Mouse (Mus musculus) brain, embryonic 18.5 days (tissue): Measurements from ENCODE around the gene Cacng7.
A peak's percentile ranks its signal among the peaks of the same experiment; 100 is the strongest.
"Not testable (repeated sequence)": the region's sequence is repeated elsewhere in the genome, so short reads cannot be mapped to it uniquely, and the experiment has no call there.

ENCODE experiments used
- DNase-seq: peaks from one replicate; pipeline ENCODE4 v3.0.0-alpha.2; 2012; ENCODE audit warnings: low read depth, low spot score

The Cacng7 gene

DNA sequence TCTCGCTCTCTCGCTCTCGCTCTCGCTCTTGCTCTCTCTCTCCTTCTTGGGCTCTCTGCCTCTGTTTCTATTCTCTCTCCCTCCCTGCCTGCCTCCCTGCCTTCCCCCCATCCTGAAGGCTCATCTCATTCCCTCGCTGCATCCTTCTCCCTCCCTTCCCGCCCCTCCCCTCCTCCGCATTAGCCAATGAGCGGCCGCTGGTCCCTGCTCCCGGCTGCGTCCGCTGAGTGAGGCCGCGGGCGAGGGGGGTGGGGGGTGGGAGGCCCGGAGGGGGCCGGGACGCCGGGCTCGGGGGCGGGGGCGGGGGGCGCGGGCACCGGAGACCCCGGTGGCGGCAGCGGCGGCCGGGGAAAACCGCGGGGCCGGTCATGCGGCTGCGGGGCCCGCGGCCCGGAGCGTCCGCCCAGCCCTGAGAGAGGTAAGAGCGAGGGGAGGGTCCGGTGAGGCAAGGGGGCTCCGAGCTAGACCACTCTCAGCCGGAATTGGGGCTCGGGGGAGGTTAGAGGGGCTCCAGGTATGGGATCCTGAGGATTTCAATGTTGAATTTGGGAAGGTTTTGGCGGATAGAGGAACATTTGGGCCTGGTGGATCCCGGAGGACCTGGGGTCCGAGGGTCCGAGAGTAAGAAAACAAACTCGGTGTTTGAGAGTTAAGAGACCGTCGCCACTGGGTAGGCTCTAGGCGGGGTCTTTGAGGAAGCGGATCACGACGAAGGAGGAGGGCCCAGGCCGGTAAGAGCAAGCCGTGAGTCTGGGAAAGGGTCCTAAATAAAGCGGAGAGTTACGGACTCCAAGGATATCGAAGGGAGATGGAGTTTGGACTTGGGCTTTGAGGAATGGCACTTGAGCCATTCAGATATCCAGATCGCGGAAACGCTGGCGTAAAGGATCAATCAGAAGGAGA is at the start of gene Cacng7:
TSS of gene Cacng7 (plus strand) at position 337 of the 903 bp plus-strand sequence.
- peak; percentile 68 for DNase-seq

DNA sequence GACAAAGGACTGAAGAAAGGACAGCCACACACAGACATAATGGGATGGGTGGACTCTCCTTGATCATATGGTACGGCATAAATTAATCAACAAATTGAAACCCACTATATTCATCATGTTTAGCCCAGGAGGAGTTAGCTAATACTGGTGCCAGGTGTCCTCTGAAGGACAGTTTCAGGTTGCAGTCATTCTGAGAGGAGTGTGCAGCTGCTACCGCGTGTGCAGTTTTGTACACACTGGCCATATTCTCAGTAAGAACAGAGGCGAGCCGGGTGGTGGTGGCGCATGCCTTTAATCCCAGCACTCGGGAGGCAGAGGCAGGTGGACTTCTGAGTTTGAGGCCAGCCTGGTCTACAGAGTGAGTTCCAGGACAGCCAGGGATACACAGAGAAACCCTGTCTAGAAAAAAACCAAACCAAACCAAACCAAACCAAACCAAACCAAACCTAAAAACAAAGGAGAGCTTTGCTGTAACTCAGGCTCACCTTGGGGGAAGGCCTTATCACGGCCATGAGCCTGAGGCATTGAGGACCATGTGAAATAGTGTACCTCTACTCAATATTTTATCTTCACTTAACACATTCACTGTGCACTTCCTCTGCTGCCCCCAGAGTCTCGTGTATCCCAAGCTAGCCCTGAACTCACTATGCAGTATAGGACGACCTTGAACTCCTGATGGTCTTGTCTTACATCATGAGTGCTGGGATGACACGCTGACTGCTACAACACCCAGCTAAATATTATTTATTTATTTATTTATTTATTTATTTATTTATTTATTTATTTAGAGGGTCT is 49.5 kb upstream of the Cacng7 start:
- no peak for DNase-seq

DNA sequence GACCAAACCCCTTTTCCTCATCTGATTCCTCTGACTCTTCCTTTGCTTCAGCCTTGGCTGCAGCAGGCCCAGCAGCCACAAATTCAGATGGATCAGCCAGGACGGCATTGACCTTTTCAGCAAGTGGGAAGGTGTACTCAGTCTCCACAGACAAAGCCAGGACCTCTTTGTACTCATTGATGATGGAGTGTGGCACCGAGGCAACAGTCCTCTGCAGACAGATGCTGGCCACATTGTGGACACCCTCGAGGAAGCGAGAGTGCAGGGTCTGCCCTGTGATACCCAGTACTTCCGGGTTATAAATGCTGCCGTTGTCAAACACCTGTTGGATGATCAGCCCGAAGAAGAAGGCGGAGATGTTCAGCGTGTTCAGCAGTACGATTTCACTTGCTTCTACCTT is 48.2 kb upstream of the Cacng7 start:
- no peak for DNase-seq

DNA sequence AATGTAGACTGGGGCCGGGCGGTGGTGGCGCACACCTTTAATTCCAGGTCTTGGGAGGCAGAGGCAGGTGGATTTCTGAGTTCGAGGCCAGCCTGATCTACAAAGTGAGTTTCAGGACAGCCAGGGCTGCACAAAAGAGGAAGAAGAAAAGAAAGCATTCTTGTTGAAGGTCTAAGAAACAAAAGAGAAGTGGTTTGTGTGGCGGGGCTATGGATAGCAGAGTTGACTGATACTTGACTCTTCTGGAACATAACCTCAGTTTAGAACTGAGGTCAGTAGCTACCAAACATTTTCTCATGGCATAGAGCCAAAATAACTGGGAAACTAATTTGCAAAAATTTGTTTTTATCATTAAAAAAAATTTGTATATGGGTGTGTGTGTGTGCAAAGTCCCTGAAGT is 46.7 kb upstream of the Cacng7 start:
- no peak for DNase-seq

DNA sequence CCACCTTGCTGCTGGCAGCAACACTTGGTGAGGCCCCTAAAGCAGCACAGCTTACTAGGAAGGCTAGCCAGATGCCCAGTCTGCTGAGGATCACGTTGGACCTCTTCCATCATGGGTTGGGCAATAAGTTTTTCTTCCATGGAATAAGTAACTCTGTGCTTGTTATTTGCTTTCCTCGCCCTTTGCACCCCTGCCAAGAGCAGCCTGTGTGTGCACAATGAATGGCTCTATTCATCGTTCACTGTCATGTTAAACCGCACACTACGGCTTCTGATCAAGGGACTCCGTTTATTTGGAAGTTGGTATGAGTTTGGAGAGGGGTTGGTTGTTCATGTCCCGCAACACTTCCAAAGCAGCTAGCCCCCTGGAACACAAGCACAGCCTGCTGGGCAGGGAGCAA is 45.6 kb upstream of the Cacng7 start:
- no peak for DNase-seq

DNA sequence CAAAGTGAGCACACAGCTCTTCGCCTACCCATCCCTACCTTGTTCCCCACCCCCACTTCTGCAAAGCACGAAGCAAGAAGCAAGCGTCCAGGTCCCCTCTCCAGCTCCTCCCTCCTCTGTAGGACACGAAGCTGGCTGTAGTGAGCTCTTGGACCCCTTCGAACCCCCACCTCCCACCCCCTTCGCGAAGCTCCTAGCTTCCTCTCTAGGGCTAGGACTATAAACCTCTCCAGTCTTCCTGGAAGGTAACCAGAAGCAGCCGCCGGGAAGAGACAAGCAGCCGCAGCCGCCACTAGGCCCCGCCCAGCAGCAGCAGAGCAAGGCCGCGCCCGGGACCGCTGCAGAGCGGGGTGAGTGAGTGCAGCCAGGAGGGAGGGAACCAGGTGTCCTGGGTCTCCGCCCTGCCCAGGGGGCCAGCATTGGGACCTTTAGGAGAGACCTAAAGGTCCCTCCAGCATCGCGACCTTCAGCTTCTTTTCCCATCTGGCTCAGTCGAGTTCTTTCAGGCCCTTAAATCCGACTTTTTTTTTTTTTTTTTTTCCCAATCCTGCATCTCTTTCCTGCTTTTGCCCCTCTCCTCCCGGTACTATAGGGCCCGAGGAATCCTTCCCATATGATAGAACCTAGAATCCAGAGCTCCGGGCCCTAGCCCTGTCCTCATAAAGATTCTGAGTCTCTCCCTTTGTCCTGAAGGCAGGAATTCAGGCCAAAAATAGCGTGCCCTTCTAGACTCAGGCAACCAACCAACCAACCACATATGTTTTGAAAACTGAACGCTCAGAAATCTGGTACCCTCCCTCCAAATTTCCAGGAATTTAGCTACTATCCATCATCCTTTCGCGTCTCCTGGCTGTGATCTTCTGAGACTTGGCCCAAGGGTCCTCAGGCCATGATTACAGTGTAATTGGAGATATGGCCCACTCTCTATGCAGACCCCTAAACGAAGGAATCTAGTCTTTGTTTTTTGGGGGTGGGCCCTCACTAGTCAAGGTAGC is 43.5 kb upstream of the Cacng7 start, which contains the start of the genes Myadm and Prkcg:
TSS of gene Myadm (plus strand) at position 105 of the 995 bp plus-strand sequence.
TSS of gene Prkcg (plus strand) at position 204 of the 995 bp plus-strand sequence.
- DNase-seq, result no peak

DNA sequence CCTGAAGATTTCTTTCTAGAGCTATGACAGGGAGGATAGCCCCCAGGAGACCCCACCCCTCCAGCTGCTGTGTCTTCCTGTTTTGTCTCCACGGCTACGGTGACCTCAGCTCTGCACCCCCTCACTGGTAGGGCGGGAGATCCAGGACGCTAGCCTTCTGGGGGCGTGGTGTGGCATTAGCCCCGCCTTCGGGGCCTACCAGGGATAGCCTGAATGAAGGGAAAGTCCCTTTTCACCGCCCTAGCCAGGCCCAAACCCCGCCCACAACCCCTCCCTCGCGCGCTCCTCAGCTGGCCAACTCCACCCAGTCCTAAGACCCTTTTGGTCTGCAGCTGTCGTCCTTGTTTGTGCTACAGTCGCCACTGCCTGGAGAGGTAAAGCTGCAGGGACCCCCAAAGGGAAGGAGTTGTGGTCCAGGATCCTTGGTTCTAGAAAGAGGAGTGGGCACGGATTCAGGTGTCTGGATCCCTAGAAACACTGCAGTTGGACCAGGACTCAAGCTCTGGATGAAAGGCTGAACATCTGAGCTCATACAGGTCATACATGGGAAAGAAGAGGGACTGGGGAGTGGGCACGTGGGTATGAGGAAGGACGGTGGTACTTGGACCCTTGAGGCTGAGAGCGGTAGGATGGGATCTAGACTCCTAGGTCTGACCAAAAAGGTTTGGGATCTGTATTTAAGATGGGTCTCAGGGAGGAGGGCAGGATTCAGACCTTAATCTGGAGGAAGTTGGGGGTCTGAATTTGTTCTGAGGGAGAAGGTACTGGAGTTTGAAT is 42.3 kb upstream of the Cacng7 start:
- peak; percentile 80 for DNase-seq

DNA sequence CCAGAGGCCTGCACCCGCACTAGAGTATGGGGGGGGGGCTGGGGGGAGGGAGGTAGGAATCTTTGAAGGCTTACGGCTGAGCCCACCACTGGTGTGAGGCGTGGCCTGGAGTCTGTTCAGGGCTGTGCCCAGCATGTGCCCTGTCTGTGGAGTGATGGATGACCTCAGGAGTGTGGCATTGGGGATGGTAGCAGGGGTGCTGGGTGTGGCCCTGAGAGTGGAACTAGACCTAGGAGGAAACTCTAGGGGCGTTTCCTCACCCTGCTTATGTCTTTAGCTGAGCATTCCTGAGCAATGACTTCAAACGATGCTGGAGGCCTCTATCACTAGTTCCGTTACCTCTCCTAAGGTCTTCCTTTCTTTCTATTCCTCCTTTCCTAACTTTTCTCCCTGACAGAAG is 41.6 kb upstream of the Cacng7 start:
- DNase-seq, result no peak

DNA sequence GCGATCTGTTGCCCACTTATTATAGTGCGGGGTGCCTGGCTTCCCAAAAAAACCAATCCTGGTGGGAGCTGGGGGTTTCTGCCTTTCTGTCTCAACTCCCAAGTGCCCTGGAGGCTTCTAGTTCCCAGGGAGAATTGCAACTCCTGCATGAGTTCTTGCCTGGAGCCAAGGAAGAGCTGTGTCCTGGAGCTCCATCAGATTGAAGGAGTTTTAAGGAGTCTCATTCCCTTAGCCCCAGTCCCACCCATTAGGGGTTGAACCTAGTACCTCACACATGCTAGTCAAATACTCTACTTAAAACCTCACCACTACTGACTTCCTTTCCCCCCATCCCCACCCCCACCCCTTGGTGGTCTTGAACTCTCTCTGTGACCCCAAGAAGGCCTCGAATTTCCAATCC is 41.0 kb upstream of the Cacng7 start:
- no peak for DNase-seq

DNA sequence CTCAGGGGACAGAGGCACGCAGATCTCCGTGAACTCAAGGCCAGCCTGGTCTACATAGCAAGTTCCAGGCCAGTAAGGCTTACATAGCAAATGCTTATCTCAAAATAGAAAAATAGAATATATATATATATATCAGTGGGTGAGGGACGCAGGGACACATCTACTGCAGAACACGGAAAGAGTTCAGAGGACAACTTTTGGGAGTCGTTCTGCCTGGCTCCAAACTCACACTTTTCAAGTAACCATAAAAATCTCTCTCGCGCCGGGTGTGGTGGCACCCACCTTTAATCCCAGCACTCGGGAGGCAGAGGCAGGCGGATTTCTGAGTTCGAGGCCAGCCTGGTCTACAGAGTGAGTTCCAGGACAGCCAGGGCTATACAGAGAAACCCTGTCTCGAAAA is 40.5 kb upstream of the Cacng7 start:
- not testable (repeated sequence) for DNase-seq

DNA sequence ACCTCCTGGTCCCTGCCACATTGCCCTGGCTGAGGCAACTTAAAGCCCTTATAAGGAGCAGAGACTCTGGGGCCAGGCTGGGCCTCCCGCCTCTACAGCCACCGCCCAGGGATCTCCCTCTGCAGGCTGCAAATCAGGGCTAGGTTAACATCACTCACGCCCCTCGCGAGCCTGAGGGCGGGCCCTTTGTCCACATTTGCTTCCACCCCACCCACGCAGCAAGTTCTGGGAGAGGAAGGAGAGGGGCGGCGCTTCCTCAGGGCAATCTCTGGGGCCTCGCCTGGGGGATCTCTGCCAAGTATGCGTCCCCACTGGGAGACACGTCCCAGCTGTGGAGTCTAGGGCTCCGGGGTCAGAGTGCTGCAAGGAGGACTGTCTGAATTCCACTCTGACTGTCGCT is 40.0 kb upstream of the Cacng7 start:
- no peak for DNase-seq

DNA sequence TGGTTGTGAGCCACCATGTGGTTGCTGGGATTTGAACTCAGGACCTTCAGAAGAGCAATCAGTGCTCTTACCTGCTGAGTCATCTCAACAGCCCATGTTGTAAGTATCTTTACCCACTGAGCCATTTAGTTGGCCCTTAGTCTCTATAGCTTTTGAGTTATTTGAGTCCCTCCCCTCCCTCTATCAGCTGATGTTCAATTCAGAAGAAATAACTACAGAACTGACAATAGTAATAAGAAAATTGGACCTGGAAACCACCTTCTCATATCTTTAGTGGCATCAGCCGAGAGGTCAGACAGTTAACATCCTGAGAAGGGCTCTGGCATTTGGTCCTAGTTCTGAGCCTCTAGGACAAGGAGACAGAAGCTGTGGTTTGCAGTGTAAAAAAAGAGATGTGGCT is 38.0 kb upstream of the Cacng7 start:
- no peak for DNase-seq

DNA sequence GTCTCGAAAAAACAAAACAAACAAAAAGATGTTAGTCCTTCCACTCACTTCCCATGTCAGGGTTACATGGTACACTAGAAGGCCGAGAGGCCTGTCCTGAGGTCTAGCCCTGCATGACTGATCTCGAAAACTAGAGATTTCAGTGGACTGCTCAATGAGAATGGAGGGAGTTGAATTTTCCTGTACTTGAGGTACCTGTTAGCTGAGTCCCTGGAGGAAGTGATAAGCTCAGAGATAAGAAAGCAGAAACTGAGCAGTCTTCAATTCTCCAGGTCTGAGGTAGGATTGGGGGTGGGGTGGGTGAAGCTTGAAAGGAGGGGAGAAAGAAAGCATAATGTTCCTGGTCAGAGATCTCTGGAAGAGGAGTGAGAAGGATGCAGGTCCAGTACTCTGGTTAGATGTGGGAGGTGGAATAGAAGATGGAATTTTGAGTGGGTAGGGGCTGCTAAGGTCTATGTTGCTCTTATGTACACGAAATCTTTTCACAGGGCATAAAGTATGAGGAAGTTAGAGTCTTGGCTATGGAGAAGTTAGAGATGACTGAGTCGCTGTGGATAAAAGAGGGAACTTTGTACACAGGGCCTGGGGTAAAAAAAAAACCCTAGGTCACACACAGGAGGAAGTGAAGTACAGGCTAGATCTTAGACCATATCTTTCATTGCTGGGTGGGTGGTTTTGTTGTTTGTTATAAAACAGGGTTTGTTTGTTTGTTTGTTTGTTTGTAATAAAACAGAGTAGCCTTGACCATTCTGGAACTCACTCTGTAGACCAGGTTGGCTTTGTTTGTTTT is 37.2 kb upstream of the Cacng7 start:
- no peak for DNase-seq

DNA sequence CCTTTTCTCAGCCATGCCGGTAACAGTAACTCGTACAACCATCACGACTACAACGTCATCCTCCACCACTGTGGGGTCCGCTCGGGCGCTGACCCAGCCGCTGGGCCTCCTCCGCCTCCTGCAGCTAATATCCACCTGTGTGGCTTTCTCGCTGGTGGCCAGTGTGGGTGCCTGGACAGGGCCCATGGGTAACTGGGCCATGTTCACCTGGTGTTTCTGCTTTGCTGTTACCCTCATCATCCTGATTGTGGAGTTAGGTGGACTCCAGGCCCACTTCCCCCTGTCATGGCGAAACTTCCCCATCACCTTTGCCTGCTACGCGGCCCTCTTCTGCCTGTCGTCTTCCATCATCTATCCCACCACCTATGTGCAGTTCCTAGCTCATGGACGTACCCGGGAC is 36.0 kb upstream of the Cacng7 start:
- DNase-seq, result no peak

DNA sequence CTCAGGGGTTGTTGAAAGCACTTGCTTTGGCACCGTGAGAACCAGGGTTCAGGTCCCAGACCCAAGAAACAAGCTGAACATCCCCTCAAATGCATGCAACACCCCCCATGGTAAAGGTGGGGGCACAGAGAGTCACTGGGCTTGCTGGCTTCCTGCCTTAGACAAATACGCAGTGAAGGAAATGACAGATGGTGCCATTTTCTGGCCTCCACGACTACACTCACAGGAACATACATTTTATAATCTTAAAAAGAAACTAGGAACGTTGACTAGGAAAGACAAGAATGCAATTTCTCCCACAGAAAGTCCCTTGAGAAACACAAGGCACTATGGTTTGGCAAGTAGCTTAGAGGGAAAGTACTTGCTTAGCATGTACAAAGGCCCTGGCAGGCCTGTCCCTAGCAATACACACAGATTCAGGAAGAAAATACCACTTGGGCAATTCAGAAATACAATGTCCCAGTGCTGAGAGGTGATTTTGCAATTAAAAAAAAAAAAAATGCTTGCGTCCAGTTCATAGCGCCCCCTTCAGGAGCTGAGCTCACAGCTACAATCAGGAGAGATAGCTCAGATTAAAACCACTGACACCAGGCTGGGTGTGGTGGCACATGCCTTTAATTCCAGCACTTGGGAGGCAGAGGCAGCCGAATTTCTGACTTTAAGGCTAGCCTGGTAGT is 32.7 kb upstream of the Cacng7 start:
- no peak for DNase-seq

DNA sequence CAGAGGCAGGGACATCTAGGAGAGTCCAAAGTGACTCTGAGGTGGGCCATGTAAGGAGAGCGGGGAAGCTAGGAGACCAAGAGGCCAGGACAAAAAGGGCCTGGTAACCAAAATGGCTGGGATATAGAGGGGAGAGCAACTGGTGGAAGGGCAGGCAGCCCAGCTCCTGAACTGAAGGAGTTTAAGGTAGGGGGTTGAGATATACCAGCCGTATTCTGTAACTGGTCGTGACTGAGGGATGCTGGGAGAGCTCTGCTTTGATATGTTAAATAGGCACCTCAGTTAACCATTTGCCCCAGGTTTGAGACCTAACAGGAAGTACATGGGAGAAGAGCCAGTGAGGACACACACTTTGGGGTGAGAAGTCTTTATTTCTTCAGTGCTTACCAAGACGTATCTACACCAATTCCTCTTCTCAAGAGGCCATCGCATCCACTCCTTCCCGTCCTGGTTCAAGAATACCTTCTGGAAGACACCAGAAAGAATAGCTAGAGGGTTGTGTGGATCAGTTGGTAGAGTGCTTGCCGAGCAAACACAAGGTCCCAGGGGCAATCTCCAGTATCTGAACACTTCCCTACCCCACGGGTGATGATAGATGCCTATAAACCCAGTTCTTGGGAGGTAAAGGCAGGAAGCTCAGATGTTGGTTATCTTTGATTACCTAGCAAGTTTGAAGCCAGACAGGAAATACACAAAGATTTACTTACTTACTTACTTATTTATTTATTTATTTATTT is 31.7 kb upstream of the Cacng7 start:
- DNase-seq, result no peak

DNA sequence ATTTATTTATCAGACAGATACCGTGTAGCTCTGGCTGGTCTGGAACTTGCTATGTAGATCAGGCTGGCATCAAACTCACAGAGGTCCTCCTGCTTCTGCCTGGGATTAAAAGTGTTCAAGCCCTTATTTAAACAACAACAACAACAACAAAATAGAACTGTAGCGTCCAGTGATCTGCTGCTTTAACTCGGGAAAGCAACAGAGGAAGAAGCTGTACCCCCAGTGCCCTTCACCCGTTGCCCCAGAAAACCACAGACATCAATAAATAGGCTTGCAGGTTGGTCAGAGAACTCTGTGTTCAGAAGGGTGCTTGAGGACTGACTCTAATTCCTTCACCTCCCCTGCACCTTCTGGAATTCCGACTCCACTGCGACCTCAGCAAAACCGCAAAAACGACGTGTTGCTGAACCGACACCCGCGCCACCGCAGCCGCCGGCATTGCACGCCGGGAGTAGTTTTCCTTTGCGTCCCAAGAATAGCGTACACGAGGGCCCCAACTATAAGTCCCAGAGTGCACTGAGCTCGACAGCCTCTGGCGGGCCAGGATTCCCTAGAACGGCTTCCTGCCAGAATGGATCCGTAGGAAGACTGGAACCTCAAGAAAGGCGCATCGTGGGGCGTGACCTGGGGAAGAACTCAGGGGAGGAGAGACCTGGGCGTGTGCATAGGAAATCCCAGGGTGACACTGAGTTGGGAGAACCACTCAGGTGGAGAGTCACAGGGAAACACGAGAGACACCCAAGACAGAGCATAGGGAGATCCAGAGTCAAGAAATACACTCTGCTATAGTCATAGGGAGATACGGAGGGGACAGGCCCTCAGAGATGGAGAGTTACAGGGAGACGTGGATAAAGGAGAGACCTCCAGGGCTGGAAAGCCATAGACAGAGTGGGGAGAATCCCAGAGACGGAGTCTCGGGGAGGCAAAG is 30.9 kb upstream of the Cacng7 start:
- DNase-seq, result no peak
